Mouse (Mus musculus): ENCODE measurements around the gene Ift22. TPM values are rescaled to one million over a fixed set of nuclear protein-coding genes. Genes with fewer than 3 reads are reported as not detected.

The Ift22 gene
- polyA plus RNA-seq, 1 experiment from 2014 or later: 72.5 TPM

DNA sequence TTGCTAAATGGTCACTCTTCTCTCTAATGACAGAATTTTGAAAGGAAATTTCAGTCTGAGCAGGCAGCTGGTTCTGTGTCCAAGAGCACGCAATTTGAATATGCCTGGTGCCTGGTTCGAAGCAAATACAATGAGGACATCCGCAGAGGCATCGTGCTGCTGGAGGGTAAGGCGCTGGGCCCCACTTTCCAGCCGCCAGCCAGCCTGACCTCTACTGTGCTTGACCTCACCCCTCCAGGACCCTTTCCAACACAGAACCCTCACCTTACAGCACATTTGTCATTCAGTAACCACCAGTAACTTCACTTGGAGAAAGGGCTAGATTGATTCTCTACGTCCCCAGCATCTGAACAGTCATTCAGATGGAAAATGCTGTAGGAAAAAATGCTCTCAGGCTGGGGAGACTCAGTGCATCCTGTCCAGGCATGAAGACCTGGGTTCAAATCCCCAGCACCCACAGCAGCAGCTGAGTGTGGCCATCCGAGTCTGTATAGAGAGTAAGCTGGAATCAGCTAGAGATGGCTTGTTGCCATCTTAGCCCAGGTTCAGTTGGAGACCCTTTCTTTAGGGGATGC, 55.1 kb downstream of the Ift22 start:
- H3K27ac ChIP-seq (replicated peaks; ENCODE audit: low read depth, low read length): no peak overlapping the region

More for the DNA sequence above, 55.1 kb downstream of the Ift22 start:
- ATAC-seq (replicated peaks; ENCODE audit: insufficient number of reproducible peaks, low FRiP score, low TSS enrichment, low read depth): no peak
- peak overlapping the region; percentile 55 for H3K4me3 ChIP-seq (ENCODE audit: low read depth, low read length)
- H3K9me3 ChIP-seq (replicated peaks; ENCODE audit: control insufficient read depth, low read length): no peaks in the 10 kb centered on the region
- H3K4me2 ChIP-seq (ENCODE audit: low read depth, low read length): peak overlapping the region; percentile 69
- no peak for DNase-seq (ENCODE audit: low spot score)
- H3K9ac ChIP-seq (replicated peaks; ENCODE audit: low read length): no peak overlapping the region
- no peaks in the 10 kb centered on the region for H3K27me3 ChIP-seq (ENCODE audit: control insufficient read depth, insufficient read depth, low read length)
- H3K36me3 ChIP-seq (replicated peaks; ENCODE audit: control insufficient read depth, insufficient read depth, low read depth, low read length): peaks cover 8% of the 10 kb centered on the region
- 77% methylated on average over 8 of the region's 8 CpGs for WGBS
- no peaks in the 10 kb centered on the region for H3K4me1 ChIP-seq (ENCODE audit: control insufficient read depth, insufficient read depth, low read length)

Other genes starting within 250 kb of the Ift22 start
- gene Myl10, start 215.0 kb upstream of the Ift22 start, polyA plus RNA-seq (2014; fragmentation: Nextera tagmentation; extraction: Ambion mirVana): not detected in 2 replicates
- gene Col26a1, start 24.9 kb upstream of the Ift22 start, polyA plus RNA-seq (2014; fragmentation: Nextera tagmentation; extraction: Ambion mirVana): 63.0 and 67.1 TPM in 2 replicates
- gene Fis1, start 45.1 kb downstream of the Ift22 start, polyA plus RNA-seq (2014; fragmentation: Nextera tagmentation; extraction: Ambion mirVana): 298 and 318 TPM in 2 replicates
- 0.22 and 0.25 TPM in 2 replicates for gene Cldn15, start 58.5 kb downstream of the Ift22 start, polyA plus RNA-seq (2014; fragmentation: Nextera tagmentation; extraction: Ambion mirVana)
- 23.1 and 28.0 TPM in 2 replicates for gene Plod3, start 78.9 kb downstream of the Ift22 start, polyA plus RNA-seq (2014; fragmentation: Nextera tagmentation; extraction: Ambion mirVana)
- gene Znhit1, start 79.9 kb downstream of the Ift22 start, polyA plus RNA-seq (2014; fragmentation: Nextera tagmentation; extraction: Ambion mirVana): 101 and 104 TPM in 2 replicates
- 0.68 and 0.72 TPM in 2 replicates for gene Vgf, start 118.2 kb downstream of the Ift22 start, polyA plus RNA-seq (2014; fragmentation: Nextera tagmentation; extraction: Ambion mirVana)
- gene Ap1s1, start 138.0 kb downstream of the Ift22 start, polyA plus RNA-seq (2014; fragmentation: Nextera tagmentation; extraction: Ambion mirVana): 144 and 159 TPM in 2 replicates
- gene Serpine1, start 164.1 kb downstream of the Ift22 start, polyA plus RNA-seq (2014; fragmentation: Nextera tagmentation; extraction: Ambion mirVana): 0.17 TPM in 1 of 2 replicates, not detected in the other
- 3.6 and 4.6 TPM in 2 replicates for gene Trim56, start 208.1 kb downstream of the Ift22 start, polyA plus RNA-seq (2014; fragmentation: Nextera tagmentation; extraction: Ambion mirVana)
- gene Muc3, start 241.2 kb downstream of the Ift22 start, polyA plus RNA-seq (2014; fragmentation: Nextera tagmentation; extraction: Ambion mirVana): not detected in 2 replicates

All from embryonic facial prominence, embryonic 11.5 days (tissue).